Mouse (Mus musculus) ES-E14 (cell line): Measurements from ENCODE around the gene Nos1.

ENCODE experiments used
- CHD2 ChIP-seq: IDR thresholded peaks from 2 replicates; pipeline ENCODE4 v1.6.1; 2014; ENCODE audit warnings: mild to moderate bottlenecking, low read depth, low read length, inconsistent platforms
- HCFC1 ChIP-seq: IDR thresholded peaks from 2 replicates; pipeline ENCODE4 v1.6.1; 2012; ENCODE audit warnings: low read length, inconsistent platforms, borderline replicate concordance; ENCODE audit not compliant: insufficient read depth
- MAFK ChIP-seq: IDR thresholded peaks from 2 replicates; pipeline ENCODE4 v1.6.1; 2014; ENCODE audit warnings: mild to moderate bottlenecking, low read depth, low read length, inconsistent platforms; ENCODE audit not compliant: insufficient read depth
- ZC3H11A ChIP-seq: IDR thresholded peaks from 2 replicates; pipeline ENCODE4 v1.6.1; 2012; ENCODE audit warnings: low read depth, mild to moderate bottlenecking, inconsistent platforms, low read length, borderline replicate concordance
- ZNF384 ChIP-seq: IDR thresholded peaks from 2 replicates; pipeline ENCODE4 v1.6.1; 2012; ENCODE audit warnings: low read depth, low read length, inconsistent platforms

GRCm38 (mm10) chr5:117731311-117731710 is 49.5 kb upstream of the Nos1 start:
- no peak for TF ChIP-seq HCFC1
- no peak for TF ChIP-seq CHD2
- TF ChIP-seq MAFK = no peak
- TF ChIP-seq ZNF384 = no peak
- TF ChIP-seq ZC3H11A = no peak
